Mouse (Mus musculus): ENCODE results near the gene March11.

The March11 gene

DNA sequence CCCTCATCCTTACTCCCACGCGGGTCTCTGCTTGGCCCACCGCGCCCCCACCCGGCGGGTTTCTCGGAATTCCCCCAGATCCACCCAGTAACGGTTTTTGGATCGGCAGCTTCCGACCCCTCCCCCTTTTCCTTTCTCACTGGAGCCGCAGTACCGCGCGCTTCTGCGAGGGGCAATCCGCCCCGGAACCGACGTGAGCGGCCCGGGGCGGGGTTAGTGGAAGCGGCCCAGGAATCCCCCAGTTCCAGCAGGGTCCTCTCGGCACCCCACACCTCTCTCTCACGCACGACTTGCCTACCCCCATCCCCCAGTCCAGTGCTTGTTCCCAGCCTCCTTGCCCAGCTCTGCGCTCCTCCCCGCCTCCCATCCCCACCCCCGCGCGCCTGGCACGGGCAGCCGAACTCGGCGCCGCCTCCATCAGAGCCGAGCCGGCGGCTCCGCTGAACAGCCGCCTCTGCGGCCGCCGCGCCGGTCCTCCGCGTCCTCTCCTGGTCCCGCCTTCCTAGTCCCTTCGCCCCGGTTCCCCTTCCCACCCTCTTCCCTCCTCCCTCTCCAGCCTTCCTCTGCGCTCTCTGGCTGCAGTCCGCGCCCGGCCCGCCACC lies at the start of gene March11:
Gene March11 (plus strand): TSS at position 420 of the 602 bp plus-strand sequence.
- DNase-seq = peak; percentile 85 to 88

- peak in 1 of 2 experiments; percentile 2 for DNase-seq
These were observed 46.5 kb upstream of the March11 start for GRCm38 (mm10) chr15:26262336-26262735.

DNA sequence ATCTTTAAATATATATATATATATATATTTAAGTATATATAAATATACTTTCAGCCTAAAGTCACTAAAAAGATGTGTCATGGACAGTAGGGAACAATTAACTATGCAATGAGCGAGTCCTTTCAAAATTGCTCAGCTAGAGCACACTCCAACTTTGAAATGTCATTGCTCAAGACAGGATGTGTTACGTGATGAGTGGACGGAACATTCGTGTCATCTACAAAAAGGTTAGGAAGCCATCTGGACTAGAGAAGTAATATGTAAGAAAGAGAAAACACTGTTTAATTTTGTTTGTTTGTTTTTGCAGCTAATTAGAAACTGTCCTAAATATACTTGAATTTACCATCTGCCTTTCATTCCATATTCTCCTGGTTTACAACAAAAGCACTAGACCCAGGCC lies 39.3 kb upstream of the March11 start:
- DNase-seq = no peak

GRCm38 (mm10) chr15:26276035-26276511 lies 32.8 kb upstream of the March11 start:
- DNase-seq = no peak

- no peak for DNase-seq
These were observed 32.2 kb upstream of the March11 start for GRCm38 (mm10) chr15:26276608-26277007.

GRCm38 (mm10) chr15:26291871-26292270 lies 17.0 kb upstream of the March11 start:
- no peak for DNase-seq

DNA sequence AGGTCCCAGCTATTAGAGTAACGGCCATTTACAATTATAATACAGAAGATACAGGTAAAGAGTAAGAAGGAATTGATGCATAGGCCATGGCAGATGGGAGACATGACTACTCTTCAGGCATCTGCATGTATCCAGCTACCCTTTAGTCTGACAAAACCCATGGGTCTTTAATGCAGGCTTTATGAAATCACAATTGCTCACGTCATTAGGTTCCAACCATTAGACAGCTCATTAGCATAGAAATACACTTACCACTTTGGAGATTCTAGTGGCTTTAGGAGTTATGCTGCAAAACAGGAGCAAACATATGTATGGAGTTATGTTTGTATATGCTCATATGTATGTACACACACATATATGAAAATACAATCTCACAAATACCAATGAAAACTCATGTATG lies 16.0 kb upstream of the March11 start:
- DNase-seq = no peak

GRCm38 (mm10) chr15:26293215-26293614 lies 15.6 kb upstream of the March11 start:
- no peak for DNase-seq

- DNase-seq = no peak
These were observed 10.2 kb upstream of the March11 start for GRCm38 (mm10) chr15:26298668-26299067.

- peak; percentile 49 to 59 for DNase-seq
These were observed 563 bp downstream of the March11 start for GRCm38 (mm10) chr15:26309291-26309931.

GRCm38 (mm10) chr15:26319866-26320265 lies 11.0 kb downstream of the March11 start:
- DNase-seq = no peak

DNA sequence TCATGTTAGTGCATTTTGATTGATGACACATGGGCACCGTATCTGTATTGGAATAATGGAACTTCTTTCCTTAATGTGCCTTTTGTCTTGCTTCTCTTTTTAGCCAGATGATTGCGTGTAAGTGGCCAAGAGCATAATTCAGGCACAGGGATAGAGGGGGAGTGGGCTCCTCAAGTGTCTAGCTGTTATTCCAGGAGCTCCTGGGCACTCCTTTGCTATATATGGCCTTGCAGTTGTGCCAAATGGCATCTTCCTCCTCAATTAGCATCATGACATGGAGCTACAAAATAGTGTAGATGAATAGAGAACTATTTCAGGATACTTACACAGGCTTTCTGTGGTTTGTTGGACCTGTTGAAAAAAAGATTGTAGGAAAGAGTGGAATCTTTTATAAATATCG lies 11.6 kb downstream of the March11 start:
- DNase-seq = no peak

- no peak for DNase-seq
These were observed 14.0 kb downstream of the March11 start for GRCm38 (mm10) chr15:26322804-26323203.

- peak; percentile 57 to 60 for DNase-seq
These were observed 18.3 kb downstream of the March11 start for GRCm38 (mm10) chr15:26327157-26327556.

- DNase-seq = no peak
These were observed 26.9 kb downstream of the March11 start for GRCm38 (mm10) chr15:26335791-26336190.

- DNase-seq = no peak
These were observed 28.9 kb downstream of the March11 start for GRCm38 (mm10) chr15:26337775-26338174.

GRCm38 (mm10) chr15:26338343-26338742 lies 29.5 kb downstream of the March11 start:
- DNase-seq = peak; percentile 13 to 15

DNA sequence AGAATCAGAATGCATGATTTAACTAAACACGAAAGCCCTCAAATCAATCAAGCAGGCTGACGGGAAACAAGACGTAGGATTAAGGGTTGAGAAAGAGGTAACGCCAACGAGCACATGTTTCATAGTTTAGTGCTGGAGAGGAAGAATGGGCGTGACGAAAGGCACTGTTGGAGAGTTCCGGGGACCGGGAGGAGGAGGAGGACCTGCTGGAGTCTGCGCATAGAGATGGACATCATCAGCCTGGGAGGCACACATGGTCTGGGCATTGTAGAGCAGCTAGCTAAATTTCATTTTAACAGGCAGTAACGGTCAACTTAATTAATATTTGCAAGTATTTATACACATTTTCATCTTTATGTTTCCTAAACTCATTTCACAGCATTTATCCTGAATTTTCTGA lies 31.6 kb downstream of the March11 start:
- DNase-seq = no peak

GRCm38 (mm10) chr15:26340966-26341365 lies 32.1 kb downstream of the March11 start:
- no peak for DNase-seq

GRCm38 (mm10) chr15:26344329-26344728 lies 35.5 kb downstream of the March11 start:
- DNase-seq = no peak

DNA sequence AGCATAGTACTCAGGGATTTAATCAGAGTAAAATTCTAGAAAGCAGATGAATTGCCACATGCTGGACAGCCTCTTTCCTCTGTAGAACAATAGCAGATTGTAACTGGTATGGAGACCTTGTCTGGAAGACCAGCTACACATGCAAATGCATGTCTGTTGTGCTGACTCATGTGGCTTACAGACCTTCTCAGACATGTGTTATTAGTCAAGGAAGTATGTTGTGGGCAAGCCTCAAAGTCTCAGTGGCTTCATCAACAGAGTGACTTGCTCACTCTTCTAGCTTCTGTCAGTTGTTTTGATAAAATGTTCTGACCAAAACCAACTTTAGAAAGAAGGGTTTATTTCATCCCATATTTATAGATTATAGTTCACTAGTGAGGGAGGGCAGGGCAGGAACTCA lies 44.8 kb downstream of the March11 start:
- no peak for DNase-seq

GRCm38 (mm10) chr15:26365344-26365743 lies 56.5 kb downstream of the March11 start:
- DNase-seq = peak; percentile 17 to 22

- DNase-seq = no peak
These were observed 57.7 kb downstream of the March11 start for GRCm38 (mm10) chr15:26366511-26366910.

- DNase-seq = peak; percentile 22 to 41
These were observed 64.9 kb downstream of the March11 start for GRCm38 (mm10) chr15:26373759-26374158.

DNA sequence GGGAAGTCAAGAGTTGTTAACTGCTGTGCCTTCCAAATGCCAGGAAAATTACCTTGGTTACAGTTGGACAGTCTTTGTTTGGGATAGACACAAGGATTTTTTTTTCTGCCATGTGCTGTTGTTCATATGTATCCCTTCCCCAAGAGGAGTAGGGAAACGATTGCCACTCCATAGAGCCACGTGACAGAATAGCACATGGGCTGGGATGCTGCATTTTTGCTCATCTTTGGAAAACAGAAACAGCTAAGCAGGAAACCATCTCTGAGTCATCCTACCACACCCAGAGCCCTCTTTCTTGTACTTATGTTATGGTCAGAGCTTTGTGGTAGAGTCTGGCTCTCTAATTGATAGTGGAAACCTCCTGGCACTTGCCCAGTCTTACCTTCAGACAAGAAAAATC lies 65.4 kb downstream of the March11 start:
- no peak for DNase-seq

Data from cerebellum, postnatal 14 days (tissue).